Mouse (Mus musculus): Measurements from ENCODE around the gene Exoc3l2. TPM values are rescaled to one million over a fixed set of nuclear protein-coding genes. Genes with fewer than 3 reads are reported as not detected.
A peak's percentile ranks its signal among the peaks of the same experiment; 100 is the strongest.

The Exoc3l2 gene
- polyA plus RNA-seq, 1 experiment: not detected

GRCm38 (mm10) chr7:19455819-19456495 lies 7.2 kb upstream of the Exoc3l2 start:
- no peaks in the 10 kb centered on the region for H3K27me3 ChIP-seq (ENCODE audit: control insufficient read depth, insufficient read depth, insufficient read length)
- H3K36me3 ChIP-seq (ENCODE audit: control insufficient read depth, insufficient read depth): no peaks in the 10 kb centered on the region
- peaks cover 20% of the 10 kb centered on the region for H3K79me2 ChIP-seq (ENCODE audit: control insufficient read depth, insufficient read depth)
- H3K4me3 ChIP-seq: peak overlapping the region; percentile 64
- TF ChIP-seq USF1 (IDR thresholded peaks at IDR 0.05; ENCODE audit: low read depth) (no peak), TCF12 (IDR thresholded peaks at IDR 0.05; ENCODE audit: insufficient read depth, poor library complexity, severe bottlenecking) (no peak), CEBPB (IDR thresholded peaks at IDR 0.05; ENCODE audit: insufficient read depth, poor library complexity, severe bottlenecking) (no peak), MAX (IDR thresholded peaks at IDR 0.05; ENCODE audit: low read depth) (no peak), POLR2A (IDR thresholded peaks at IDR 0.05; ENCODE audit: insufficient read length, low read depth) (no peak), E2F4 (IDR thresholded peaks at IDR 0.05; ENCODE audit: insufficient read depth) (no peak), MYOG (IDR thresholded peaks at IDR 0.05; ENCODE audit: control insufficient read depth in 1 of 3, insufficient read depth in 1 of 3, insufficient read length in 2 of 3, low read depth in 2 of 3) (no peak), POLR2AphosphoS2 (IDR thresholded peaks at IDR 0.05; ENCODE audit: insufficient read length, low read depth) (no peak), SRF (IDR thresholded peaks at IDR 0.05; ENCODE audit: control insufficient read depth, insufficient read length, low read depth) (no peak), TCF3 (IDR thresholded peaks at IDR 0.05; ENCODE audit: insufficient read length, low read depth) (no peak), REST (IDR thresholded peaks at IDR 0.05; ENCODE audit: insufficient read depth, insufficient read length) (no peak), MYOD1 (IDR thresholded peaks at IDR 0.05; ENCODE audit: control insufficient read depth in 1 of 3, insufficient read length in 2 of 3, low read depth in 2 of 3) (no peak)
- H3ac ChIP-seq (ENCODE audit: control insufficient read depth, insufficient read length): no peak overlapping the region
- H3K4me2 ChIP-seq (ENCODE audit: low read depth): no peak overlapping the region

- H3K4me3 ChIP-seq: peak overlapping the region; percentile 64
- H3K27me3 ChIP-seq (ENCODE audit: control insufficient read depth, insufficient read depth, insufficient read length): no peaks in the 10 kb centered on the region
- H3ac ChIP-seq (ENCODE audit: control insufficient read depth, insufficient read length): no peak overlapping the region
- H3K36me3 ChIP-seq (ENCODE audit: control insufficient read depth, insufficient read depth): no peaks in the 10 kb centered on the region
- TF ChIP-seq MYOD1 (IDR thresholded peaks at IDR 0.05; ENCODE audit: control insufficient read depth in 1 of 3, insufficient read length in 2 of 3, low read depth in 2 of 3) (peak in 2 of 3 experiments; percentile 40 to 78), MAX (IDR thresholded peaks at IDR 0.05; ENCODE audit: low read depth) (no peak)
- H3K79me2 ChIP-seq (ENCODE audit: control insufficient read depth, insufficient read depth): peaks cover 20% of the 10 kb centered on the region
- H3K4me2 ChIP-seq (ENCODE audit: low read depth): peak overlapping the region; percentile 69
Observed at GRCm38 (mm10) chr7:19456628-19457027, 6.5 kb upstream of the Exoc3l2 start.

- H3K4me3 ChIP-seq: peak overlapping the region; percentile 64
- peak overlapping the region; percentile 93 for H3ac ChIP-seq (ENCODE audit: control insufficient read depth, insufficient read length)
- H3K36me3 ChIP-seq (ENCODE audit: control insufficient read depth, insufficient read depth): no peaks in the 10 kb centered on the region
- H3K27me3 ChIP-seq (ENCODE audit: control insufficient read depth, insufficient read depth, insufficient read length): no peaks in the 10 kb centered on the region
- peaks cover 20% of the 10 kb centered on the region for H3K79me2 ChIP-seq (ENCODE audit: control insufficient read depth, insufficient read depth)
- TF ChIP-seq USF1 (IDR thresholded peaks at IDR 0.05; ENCODE audit: low read depth): no peak
- TF ChIP-seq TCF3 (IDR thresholded peaks at IDR 0.05; ENCODE audit: insufficient read length, low read depth): no peak
- TF ChIP-seq POLR2A (IDR thresholded peaks at IDR 0.05; ENCODE audit: insufficient read length, low read depth): no peak
- no peak for TF ChIP-seq REST (IDR thresholded peaks at IDR 0.05; ENCODE audit: insufficient read depth, insufficient read length)
- H3K4me2 ChIP-seq (ENCODE audit: low read depth): peak overlapping the region; percentile 69
Observed at GRCm38 (mm10) chr7:19457414-19458071, 5.6 kb upstream of the Exoc3l2 start.

GRCm38 (mm10) chr7:19458072-19458486 lies 5.1 kb upstream of the Exoc3l2 start:
- peaks cover 20% of the 10 kb centered on the region for H3K79me2 ChIP-seq (ENCODE audit: control insufficient read depth, insufficient read depth)
- peak overlapping the region; percentile 93 for H3ac ChIP-seq (ENCODE audit: control insufficient read depth, insufficient read length)
- no peaks in the 10 kb centered on the region for H3K36me3 ChIP-seq (ENCODE audit: control insufficient read depth, insufficient read depth)
- TF ChIP-seq TCF3 (IDR thresholded peaks at IDR 0.05; ENCODE audit: insufficient read length, low read depth): no peak
- no peak for TF ChIP-seq SRF (IDR thresholded peaks at IDR 0.05; ENCODE audit: control insufficient read depth, insufficient read length, low read depth)
- no peak for TF ChIP-seq TCF12 (IDR thresholded peaks at IDR 0.05; ENCODE audit: insufficient read depth, poor library complexity, severe bottlenecking)
- TF ChIP-seq POLR2AphosphoS2 (IDR thresholded peaks at IDR 0.05; ENCODE audit: insufficient read length, low read depth): no peak
- no peak for TF ChIP-seq MYOG (IDR thresholded peaks at IDR 0.05; ENCODE audit: control insufficient read depth in 1 of 3, insufficient read depth in 1 of 3, insufficient read length in 2 of 3, low read depth in 2 of 3)
- TF ChIP-seq E2F4 (IDR thresholded peaks at IDR 0.05; ENCODE audit: insufficient read depth): no peak
- no peak for TF ChIP-seq POLR2A (IDR thresholded peaks at IDR 0.05; ENCODE audit: insufficient read length, low read depth)
- TF ChIP-seq CEBPB (IDR thresholded peaks at IDR 0.05; ENCODE audit: insufficient read depth, poor library complexity, severe bottlenecking): no peak
- TF ChIP-seq MYOD1 (IDR thresholded peaks at IDR 0.05; ENCODE audit: control insufficient read depth in 1 of 3, insufficient read length in 2 of 3, low read depth in 2 of 3): no peak
- no peak for TF ChIP-seq MAX (IDR thresholded peaks at IDR 0.05; ENCODE audit: low read depth)
- no peak for TF ChIP-seq REST (IDR thresholded peaks at IDR 0.05; ENCODE audit: insufficient read depth, insufficient read length)
- TF ChIP-seq USF1 (IDR thresholded peaks at IDR 0.05; ENCODE audit: low read depth): no peak
- peak overlapping the region; percentile 64 for H3K4me3 ChIP-seq
- no peaks in the 10 kb centered on the region for H3K27me3 ChIP-seq (ENCODE audit: control insufficient read depth, insufficient read depth, insufficient read length)
- peak overlapping the region; percentile 69 for H3K4me2 ChIP-seq (ENCODE audit: low read depth)

GRCm38 (mm10) chr7:19458591-19459111 lies 4.5 kb upstream of the Exoc3l2 start, which contains the start of gene Mark4:
Gene Mark4, minus strand, starts transcription at chr7:19458821.
- Histone ChIP-seq H3K79me2 (ENCODE audit: control insufficient read depth, insufficient read depth) (peaks cover 20% of the 10 kb centered on the region), H3K36me3 (ENCODE audit: control insufficient read depth, insufficient read depth) (no peaks in the 10 kb centered on the region), H3K4me3 (peak within 1 kb of the TSS; percentile 64), H3K4me2 (ENCODE audit: low read depth) (peak within 1 kb of the TSS; percentile 69), H3K27me3 (ENCODE audit: control insufficient read depth, insufficient read depth, insufficient read length) (no peaks in the 10 kb centered on the region), H3ac (ENCODE audit: control insufficient read depth, insufficient read length) (peak within 1 kb of the TSS; percentile 93)
- TF ChIP-seq POLR2A (IDR thresholded peaks at IDR 0.05; ENCODE audit: insufficient read length, low read depth) (peak; percentile 66), E2F4 (IDR thresholded peaks at IDR 0.05; ENCODE audit: insufficient read depth) (no peak), REST (IDR thresholded peaks at IDR 0.05; ENCODE audit: insufficient read depth, insufficient read length) (no peak), MAX (IDR thresholded peaks at IDR 0.05; ENCODE audit: low read depth) (no peak), USF1 (IDR thresholded peaks at IDR 0.05; ENCODE audit: low read depth) (no peak), POLR2AphosphoS2 (IDR thresholded peaks at IDR 0.05; ENCODE audit: insufficient read length, low read depth) (peak; percentile 34), SRF (IDR thresholded peaks at IDR 0.05; ENCODE audit: control insufficient read depth, insufficient read length, low read depth) (no peak)

Measured in myocyte (in vitro differentiated cells).